Mouse (Mus musculus) WW6 (cell line): ENCODE results near the gene Pkn1.
A peak's percentile ranks its signal among the peaks of the same experiment; 100 is the strongest.

Experiments
- DNase-seq: peaks from one replicate; pipeline ENCODE4 v3.0.0-alpha.2; 2013; ENCODE audit warnings: low read depth, low spot score

The Pkn1 gene

GRCm38 (mm10) chr8:83693609-83694236 is 5.3 kb downstream of the Pkn1 start:
- DNase-seq: no peak

GRCm38 (mm10) chr8:83689264-83689663 is 9.7 kb downstream of the Pkn1 start:
- DNase-seq: no peak

GRCm38 (mm10) chr8:83684517-83684916 is 14.5 kb downstream of the Pkn1 start:
- no peak for DNase-seq

DNA sequence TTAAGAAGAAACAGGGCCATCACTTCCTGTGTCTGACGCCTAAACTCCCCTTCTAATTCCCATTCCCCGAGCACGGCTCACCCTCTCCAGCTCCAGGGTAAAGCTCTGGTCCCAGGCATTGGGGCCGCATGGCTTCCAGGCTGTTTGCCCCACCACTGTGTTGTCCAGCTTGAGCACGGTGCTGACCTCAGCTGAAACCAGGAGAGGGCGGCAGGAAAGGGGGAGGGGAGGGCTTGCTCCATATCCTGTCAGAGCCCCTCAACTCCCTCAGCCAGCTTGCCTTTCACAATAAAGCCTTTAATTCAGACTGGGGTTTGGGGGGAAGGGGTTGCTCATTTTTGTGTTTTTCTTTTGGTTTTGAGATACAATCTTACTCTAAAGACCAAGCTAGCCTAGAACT is 17.9 kb downstream of the Pkn1 start:
- no peak for DNase-seq

- DNase-seq: no peak
Measured at GRCm38 (mm10) chr8:83680603-83681002, 18.4 kb downstream of the Pkn1 start.

DNA sequence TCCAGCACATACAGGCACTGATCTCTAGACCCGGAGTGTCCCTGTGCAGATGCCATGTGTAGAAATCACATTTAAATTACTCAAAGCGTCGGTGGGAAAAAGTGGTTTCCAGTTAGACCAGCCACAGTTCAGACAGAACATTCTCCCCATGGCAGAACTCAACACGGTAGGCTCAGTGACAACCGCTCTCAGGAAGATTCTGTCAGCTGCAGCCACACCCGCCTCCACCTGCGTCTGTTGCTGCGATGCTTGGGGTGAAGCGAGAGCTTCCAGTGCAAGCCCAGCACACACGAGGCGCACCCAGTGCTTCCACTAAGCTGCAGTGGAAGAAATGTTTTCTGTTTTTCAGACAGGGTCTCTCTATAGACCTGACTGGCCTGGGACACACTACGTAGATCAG is 19.1 kb downstream of the Pkn1 start:
- no peak for DNase-seq

DNA sequence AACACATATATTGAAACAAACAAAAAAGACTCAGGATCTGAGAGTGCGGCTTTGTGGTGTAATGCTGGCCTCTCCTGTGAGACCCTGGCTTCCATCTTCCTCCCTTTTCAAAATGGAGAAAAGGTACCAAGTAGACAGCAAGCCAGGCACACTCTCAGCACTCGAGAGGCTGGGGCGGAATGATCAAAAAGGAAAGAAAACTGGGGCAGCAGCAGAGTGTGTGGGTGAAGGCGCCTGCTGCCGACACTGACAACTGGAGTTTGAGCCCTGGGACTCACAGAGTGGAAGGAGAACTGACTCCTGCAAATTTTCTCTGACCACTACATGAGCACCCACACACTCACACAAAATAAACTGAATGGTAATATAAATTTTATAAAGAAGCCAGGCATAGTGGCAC is 24.5 kb downstream of the Pkn1 start:
- DNase-seq: no peak

GRCm38 (mm10) chr8:83672936-83673335 is 26.0 kb downstream of the Pkn1 start:
- DNase-seq: no peak

- DNase-seq: no peak
Measured at GRCm38 (mm10) chr8:83669013-83669412, 30.0 kb downstream of the Pkn1 start.

DNA sequence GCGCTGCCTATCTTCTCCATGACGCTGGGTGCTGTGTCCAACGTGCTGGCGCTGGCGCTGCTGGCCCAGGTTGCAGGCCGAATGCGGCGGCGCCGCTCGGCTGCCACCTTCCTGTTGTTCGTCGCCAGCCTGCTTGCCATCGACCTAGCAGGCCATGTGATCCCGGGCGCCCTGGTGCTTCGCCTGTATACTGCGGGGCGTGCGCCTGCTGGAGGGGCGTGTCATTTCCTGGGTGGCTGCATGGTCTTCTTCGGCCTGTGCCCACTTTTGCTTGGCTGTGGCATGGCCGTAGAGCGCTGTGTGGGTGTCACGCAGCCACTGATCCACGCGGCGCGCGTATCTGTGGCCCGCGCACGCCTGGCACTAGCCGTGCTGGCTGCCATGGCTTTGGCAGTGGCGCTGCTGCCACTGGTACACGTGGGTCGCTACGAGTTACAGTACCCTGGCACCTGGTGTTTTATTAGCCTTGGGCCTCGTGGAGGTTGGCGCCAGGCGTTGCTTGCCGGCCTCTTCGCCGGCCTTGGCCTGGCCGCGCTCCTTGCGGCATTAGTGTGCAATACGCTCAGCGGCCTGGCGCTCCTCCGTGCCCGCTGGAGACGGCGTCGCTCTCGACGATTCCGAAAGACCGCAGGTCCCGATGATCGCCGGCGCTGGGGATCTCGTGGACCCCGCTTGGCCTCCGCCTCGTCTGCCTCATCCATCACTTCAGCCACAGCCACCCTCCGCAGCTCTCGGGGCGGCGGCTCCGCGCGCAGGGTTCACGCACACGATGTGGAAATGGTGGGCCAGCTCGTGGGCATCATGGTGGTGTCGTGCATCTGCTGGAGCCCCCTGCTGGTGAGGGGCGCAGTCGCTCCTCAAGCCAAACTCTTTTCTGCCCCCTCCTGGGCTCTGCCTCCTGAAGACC is 30.7 kb downstream of the Pkn1 start:
- DNase-seq: peak; percentile 77

- no peak for DNase-seq
Measured at GRCm38 (mm10) chr8:83667526-83667925, 31.5 kb downstream of the Pkn1 start.

DNA sequence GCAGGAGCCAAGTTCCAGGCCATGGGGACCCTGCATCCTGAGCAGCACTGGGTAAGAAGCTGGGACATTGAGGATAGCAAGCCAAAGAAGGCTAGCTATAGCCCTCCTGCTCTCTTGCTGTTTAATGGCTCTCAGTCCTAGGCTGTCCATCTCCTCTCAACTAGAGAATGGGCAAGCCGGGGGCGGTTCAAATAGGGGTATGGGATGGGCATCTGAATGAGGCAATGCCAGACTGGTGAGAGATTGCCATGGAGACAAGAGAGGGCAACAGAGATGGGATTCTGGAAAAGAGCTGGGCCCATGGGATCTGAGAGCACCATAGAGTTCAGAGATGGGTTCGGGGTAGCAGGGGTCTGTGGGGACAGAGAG is 32.1 kb downstream of the Pkn1 start:
- DNase-seq: no peak

GRCm38 (mm10) chr8:83665969-83666865 is 32.8 kb downstream of the Pkn1 start, which contains the start of gene Ptger1:
TSS of gene Ptger1 (plus strand) at chr8:83666678.
- DNase-seq: no peak

DNA sequence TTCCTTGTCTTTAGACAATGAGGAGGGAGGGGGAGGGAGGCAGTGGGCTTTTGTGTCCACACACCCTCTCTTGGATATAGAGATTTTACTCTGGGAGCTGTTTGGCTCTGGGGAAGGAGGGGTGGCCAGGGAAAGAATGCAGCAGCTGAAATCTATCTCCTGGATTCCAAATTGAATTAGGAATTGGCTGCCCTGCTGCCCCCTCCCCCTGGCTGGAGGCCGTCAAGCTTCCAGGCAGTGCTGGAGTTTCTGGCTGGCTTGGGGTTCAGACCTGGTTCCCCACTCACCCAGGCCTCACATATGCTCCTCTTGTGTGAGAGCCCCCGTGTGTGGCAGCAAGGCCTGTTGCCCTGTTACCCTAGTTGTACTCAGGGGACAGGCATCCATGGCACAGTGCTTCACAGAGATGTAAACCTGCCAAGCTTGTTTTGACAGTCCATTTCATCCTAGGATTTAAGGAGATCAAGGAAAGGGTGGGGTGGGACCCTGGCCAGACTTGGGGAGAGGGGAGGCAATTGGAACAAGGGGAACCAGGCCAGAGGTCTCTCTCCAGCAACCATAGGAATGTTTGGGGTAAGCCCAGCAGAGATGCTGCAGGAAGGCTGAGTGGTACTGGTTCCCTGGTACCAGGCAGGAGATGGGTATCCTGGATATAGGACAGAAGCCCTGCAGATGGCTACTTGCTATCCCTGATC is 33.9 kb downstream of the Pkn1 start:
- DNase-seq: no peak

DNA sequence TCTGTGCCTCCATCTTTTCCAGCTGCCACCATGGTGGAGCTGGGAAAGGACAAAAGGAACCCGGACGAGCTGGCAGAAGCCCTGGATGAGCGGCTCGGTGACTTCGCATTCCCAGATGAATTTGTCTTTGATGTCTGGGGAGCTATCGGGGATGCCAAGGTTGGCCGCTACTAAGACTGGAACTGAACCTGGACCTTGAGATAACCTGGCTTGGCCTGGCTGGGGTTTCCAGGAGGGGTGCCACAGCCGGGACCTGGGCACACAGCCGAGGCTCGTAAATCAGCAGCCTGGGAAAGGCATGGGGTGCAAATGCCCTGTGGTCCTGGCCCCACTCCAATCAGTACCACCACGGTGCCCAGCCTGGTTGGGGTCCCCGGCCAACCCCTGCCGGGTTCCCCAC is 34.9 kb downstream of the Pkn1 start:
- DNase-seq: no peak

- DNase-seq: peak; percentile 86
Measured at GRCm38 (mm10) chr8:83662421-83662826, 36.6 kb downstream of the Pkn1 start.

DNA sequence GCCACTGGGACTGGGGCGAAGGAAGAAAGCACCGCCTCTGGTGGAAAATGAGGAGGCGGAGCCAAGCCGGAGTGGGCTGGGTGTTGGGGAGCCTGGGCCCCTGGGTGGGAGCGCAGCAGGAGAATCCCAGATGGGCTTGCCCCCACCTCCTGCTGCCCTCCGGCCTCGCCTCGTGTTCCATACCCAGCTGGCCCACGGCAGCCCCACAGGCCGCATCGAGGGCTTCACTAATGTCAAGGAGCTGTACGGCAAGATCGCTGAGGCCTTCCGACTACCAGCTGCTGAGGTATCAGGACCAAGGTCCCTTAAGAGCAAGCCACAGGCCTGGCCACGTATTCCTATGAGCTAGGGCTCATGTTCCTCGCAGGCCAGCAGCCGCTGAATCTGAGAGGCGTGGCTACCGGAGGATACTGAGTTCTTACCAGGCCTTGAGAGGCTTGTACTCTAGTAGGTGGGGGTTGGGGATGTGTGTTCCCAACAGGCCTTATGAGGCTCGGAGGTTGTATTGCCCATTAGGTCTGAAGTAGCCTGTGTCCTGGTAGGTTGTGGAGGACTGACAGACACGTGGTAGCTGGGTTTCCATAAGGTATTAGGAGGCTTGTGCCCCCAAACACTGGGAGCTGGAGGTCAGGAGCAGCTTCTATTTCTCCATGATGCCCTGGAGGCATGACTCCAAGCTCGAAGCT is 37.8 kb downstream of the Pkn1 start:
- DNase-seq: no peak

DNA sequence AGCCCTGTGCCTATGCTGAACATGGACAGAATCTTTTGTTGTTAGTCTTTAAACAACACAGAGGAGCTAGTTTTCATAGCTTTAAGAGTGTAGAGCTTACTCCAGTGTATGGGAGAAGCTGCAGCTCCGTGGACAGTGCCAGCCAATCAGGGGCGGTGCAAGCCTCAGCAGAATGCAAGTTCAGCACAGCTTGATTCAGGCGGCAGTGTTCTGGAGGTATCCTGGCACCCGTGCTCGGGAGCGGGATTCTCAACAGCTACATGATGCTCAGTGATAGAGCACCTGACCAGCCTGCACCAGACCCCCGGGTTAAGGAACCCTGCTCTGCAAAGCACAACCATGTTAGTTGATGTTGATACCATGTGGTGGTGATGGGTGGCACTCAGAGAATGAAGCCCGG is 38.4 kb downstream of the Pkn1 start:
- no peak for DNase-seq

GRCm38 (mm10) chr8:83656484-83657246 is 42.3 kb downstream of the Pkn1 start:
- DNase-seq: no peak

- DNase-seq: no peak
Measured at GRCm38 (mm10) chr8:83656043-83656442, 42.9 kb downstream of the Pkn1 start.
